Mouse (Mus musculus) left cerebral cortex, postnatal 25 days (tissue): ENCODE results near the gene Akap1. TPM values are rescaled to one million over a fixed set of nuclear protein-coding genes. Genes with fewer than 3 reads are reported as not detected.
A peak's percentile ranks its signal among the peaks of the same experiment; 100 is the strongest.

Experiments
- DNase-seq, 2 experiments: peaks; one replicate each; pipeline ENCODE4 v3.0.0; 2022; ENCODE audit warnings: low spot score in 2 of 2, mixed read lengths in 1 of 2
- intact Hi-C: fragments of 180-260 bp; cut with DNase I; formaldehyde crosslinking; loops from one replicate; pipeline ENCODE4 v1.15.1; 2025
- total RNA-seq, 2 experiments: library from RNA; stranded (reverse); gene quantifications; 2 replicates each; pipeline ENCODE4 v1.2.3; 2021

The Akap1 gene
- total RNA-seq, 2 experiments from 2014 or later = 34.2 to 41.7 TPM

GRCm38 (mm10) chr11:88888996-88889395 is 24.6 kb upstream of the Akap1 start:
- intact Hi-C loops = no loop called here
- no peak for DNase-seq

GRCm38 (mm10) chr11:88884376-88885065 is 20.1 kb upstream of the Akap1 start:
- no peak for DNase-seq
- intact Hi-C loops = no loop called here

GRCm38 (mm10) chr11:88878011-88878410 is 13.6 kb upstream of the Akap1 start:
- intact Hi-C loops = no loop called here
- no peak for DNase-seq

- peak in 1 of 2 experiments; percentile 62 for DNase-seq
- intact Hi-C loops = no loop called here
Measured at GRCm38 (mm10) chr11:88873667-88874030, 9.3 kb upstream of the Akap1 start.

- intact Hi-C loops = no loop called here
- no peak for DNase-seq
Measured at GRCm38 (mm10) chr11:88873027-88873666, 8.8 kb upstream of the Akap1 start.

- intact Hi-C loops = no loop called here
- no peak for DNase-seq
Measured at GRCm38 (mm10) chr11:88869443-88869842, 5.1 kb upstream of the Akap1 start.

- peak; percentile 28 to 44 for DNase-seq
- intact Hi-C loops = loop anchor here (5.0 kb wide), 1 partner anchor 93 kb away; the partner anchor contains the start of gene Scpep1
Measured at GRCm38 (mm10) chr11:88863904-88864457, 405 bp downstream of the Akap1 start.

GRCm38 (mm10) chr11:88863071-88863903 is 1.1 kb downstream of the Akap1 start:
- DNase-seq = no peak
- intact Hi-C loops = loop anchor here (5.0 kb wide), 1 partner anchor 94 kb away; the partner anchor contains the start of gene Scpep1

GRCm38 (mm10) chr11:88862355-88862754 is 2.0 kb downstream of the Akap1 start:
- intact Hi-C loops = loop anchor here (5.0 kb wide), 1 partner anchor 95 kb away; the partner anchor contains the start of gene Scpep1
- DNase-seq = no peak

GRCm38 (mm10) chr11:88861060-88861459 is 3.3 kb downstream of the Akap1 start:
- intact Hi-C loops = loop anchor here (5.0 kb wide), 1 partner anchor 96 kb away; the partner anchor contains the start of gene Scpep1
- DNase-seq = no peak

GRCm38 (mm10) chr11:88860641-88861040 is 3.7 kb downstream of the Akap1 start:
- intact Hi-C loops = loop anchor here (5.0 kb wide), 1 partner anchor 97 kb away; the partner anchor contains the start of gene Scpep1
- DNase-seq = no peak

- DNase-seq = no peak
- intact Hi-C loops = no loop called here
Measured at GRCm38 (mm10) chr11:88857311-88858005, 6.9 kb downstream of the Akap1 start.

GRCm38 (mm10) chr11:88856383-88856782 is 8.0 kb downstream of the Akap1 start:
- intact Hi-C loops = no loop called here
- no peak for DNase-seq

- peak in 1 of 2 experiments; percentile 49 for DNase-seq
- intact Hi-C loops = no loop called here
Measured at GRCm38 (mm10) chr11:88855795-88856194, 8.6 kb downstream of the Akap1 start.

- DNase-seq = no peak
- intact Hi-C loops = loop anchor here (5.0 kb wide), 1 partner anchor 84 kb away; no protein-coding TSS in a partner anchor
Measured at GRCm38 (mm10) chr11:88853588-88853987, 10.8 kb downstream of the Akap1 start.

GRCm38 (mm10) chr11:88852806-88853205 is 11.6 kb downstream of the Akap1 start:
- intact Hi-C loops = loop anchor here (5.0 kb wide), 1 partner anchor 84 kb away; no protein-coding TSS in a partner anchor

GRCm38 (mm10) chr11:88851049-88851825 is 13.1 kb downstream of the Akap1 start:
- no peak for DNase-seq
- intact Hi-C loops = loop anchor here (5.0 kb wide), 1 partner anchor 86 kb away; no protein-coding TSS in a partner anchor

More at GRCm38 (mm10) chr11:88852806-88853205, 11.6 kb downstream of the Akap1 start:
- DNase-seq = no peak

- no peak for DNase-seq
- intact Hi-C loops = loop anchor here (5.0 kb wide), 2 partner anchors 88 to 108 kb away; partner anchors contain the start of gene Scpep1
Measured at GRCm38 (mm10) chr11:88849732-88850131, 14.7 kb downstream of the Akap1 start.
